In genomic region chr10:95839803-95840202, GRCm38 (mm10) we compare ENCODE assay signal across 26 mouse cellular contexts. TPM values are rescaled to one million over a fixed set of nuclear protein-coding genes. Genes with fewer than 3 reads are reported as not detected.
DNase-seq lines count a peak whose midpoint lies in the region; ATAC-seq and TF ChIP-seq lines count a peak whose summit lies in the region.
"Had no signal": no experiment of that assay in that cellular context is flagged by ENCODE, and none has a peak within 500 bp of the region (broad histone marks: within the 10 kb centered on the region; RNA-seq: fewer than 3 reads in every experiment).

No protein-coding gene starts in this region.

- no peak overlapping the region for H3K4me2 ChIP-seq in kidney, embryonic 14.5 days (replicated peaks; ENCODE audit: low read depth, low read length)
- H3K4me2 ChIP-seq in neural tube, embryonic 15.5 days: no peak overlapping the region
- H3K4me2 ChIP-seq: embryonic facial prominence, embryonic 12.5 days; hindbrain, embryonic 15.5 days had no signal

- no peak for TF ChIP-seq CTCF in kidney, adult 2 months (conservative IDR thresholded peaks at IDR 0.05; ENCODE audit: insufficient read depth, insufficient read length, low read depth, low read length)

- H3K36me3 ChIP-seq in kidney, adult 2 months (ENCODE audit: control insufficient read depth, insufficient read depth, low read length): no peaks in the 10 kb centered on the region
- no peaks in the 10 kb centered on the region for H3K36me3 ChIP-seq in kidney, embryonic 14.5 days (ENCODE audit: control insufficient read depth, insufficient read depth, low read length)
- no peaks in the 10 kb centered on the region for H3K36me3 ChIP-seq in neural tube, embryonic 15.5 days
- H3K36me3 ChIP-seq: embryonic facial prominence, embryonic 12.5 days; heart, embryonic 10.5 days; hindbrain, embryonic 10.5 days; hindbrain, embryonic 15.5 days had no signal

- no peak for DNase-seq in frontal cortex, adult 2 months (ENCODE audit: extremely low spot score in 1 of 2, low spot score in 1 of 2)
- peak; percentile 65 for DNase-seq in kidney, adult 2 months
- no peak for DNase-seq in kidney, adult 18-20 months
- DNase-seq in kidney, postnatal 14 days: peak; percentile 32
- peak; percentile 44 for DNase-seq in ZHBTc4 (ENCODE audit: low read depth, low spot score)
- DNase-seq: adrenal gland, adult 8-10 months; adrenal gland, postnatal 36 days; B cell, adult 2 months; cerebellum, adult 11 months; cerebellum, adult 8-10 months; cerebellum, postnatal 14 days; gastrocnemius, adult 2 months; gastrocnemius, postnatal 25 days; heart, postnatal 14 days had no signal

- peaks cover 10% of the 10 kb centered on the region; the same call in 1 of the 2 replicates for H3K4me1 ChIP-seq in kidney, adult 2 months (ENCODE audit: control insufficient read depth, insufficient read depth, low read length)
- no peaks in the 10 kb centered on the region for H3K4me1 ChIP-seq in kidney, embryonic 14.5 days (ENCODE audit: control insufficient read depth, insufficient read depth, low read length)
- no peaks in the 10 kb centered on the region for H3K4me1 ChIP-seq in neural tube, embryonic 15.5 days
- H3K4me1 ChIP-seq: heart, embryonic 10.5 days; hindbrain, embryonic 15.5 days had no signal

- H3K9ac ChIP-seq in kidney, embryonic 14.5 days (ENCODE audit: low read depth, low read length): no peak overlapping the region
- H3K9ac ChIP-seq in neural tube, embryonic 15.5 days (replicated peaks): no peak overlapping the region
- H3K9ac ChIP-seq: embryonic facial prominence, embryonic 12.5 days; hindbrain, embryonic 15.5 days had no signal

- no peaks in the 10 kb centered on the region for H3K9me3 ChIP-seq in kidney, embryonic 14.5 days (ENCODE audit: control insufficient read depth, low read length)
- H3K9me3 ChIP-seq in neural tube, embryonic 15.5 days (replicated peaks): no peaks in the 10 kb centered on the region
- H3K9me3 ChIP-seq: embryonic facial prominence, embryonic 12.5 days; heart, embryonic 10.5 days; hindbrain, embryonic 10.5 days; hindbrain, embryonic 15.5 days had no signal

- H3K27me3 ChIP-seq in kidney, adult 2 months (replicated peaks; ENCODE audit: control insufficient read depth, insufficient read depth, low read length): no peaks in the 10 kb centered on the region
- H3K27me3 ChIP-seq in kidney, embryonic 14.5 days (ENCODE audit: control insufficient read depth, insufficient read depth, low read length): no peaks in the 10 kb centered on the region
- H3K27me3 ChIP-seq in neural tube, embryonic 15.5 days (replicated peaks): no peaks in the 10 kb centered on the region
- H3K27me3 ChIP-seq: embryonic facial prominence, embryonic 12.5 days; hindbrain, embryonic 15.5 days had no signal

- TF ChIP-seq POLR2A in kidney, adult 2 months (IDR thresholded peaks at IDR 0.05; ENCODE audit: low read depth, low read length): no peak

- WGBS in kidney, adult 2 months: 62% methylated on average over 3 of the region's 3 CpGs
- WGBS in kidney, embryonic 14.5 days: 80% methylated on average over 3 of the region's 3 CpGs
- WGBS in neural tube, embryonic 15.5 days: 72% methylated on average over 3 of the region's 3 CpGs

- peak overlapping the region; percentile 88 for H3K27ac ChIP-seq in kidney, adult 2 months (ENCODE audit: insufficient read depth, low read depth, low read length)
- H3K27ac ChIP-seq in kidney, embryonic 14.5 days (ENCODE audit: low read depth, low read length): no peak overlapping the region
- no peak overlapping the region for H3K27ac ChIP-seq in neural tube, embryonic 15.5 days (replicated peaks)
- H3K27ac ChIP-seq: embryonic facial prominence, embryonic 12.5 days; gastrocnemius, adult 2 months; heart, embryonic 10.5 days; hindbrain, embryonic 10.5 days; hindbrain, embryonic 15.5 days had no signal

- ATAC-seq in frontal cortex, adult (ENCODE audit: low TSS enrichment): peak; percentile 38; the same call in 1 of the 2 replicates
- no peak for ATAC-seq in kidney, embryonic 14.5 days (ENCODE audit: low FRiP score, low TSS enrichment)
- no peak for ATAC-seq in neural tube, embryonic 15.5 days (ENCODE audit: low FRiP score)
- ATAC-seq: CD4-positive, CD25-positive, alpha-beta regulatory T cell, adult 4 months; forebrain, embryonic 16.5 days had no signal

- no peak overlapping the region for H3K4me3 ChIP-seq in kidney, adult 2 months (ENCODE audit: insufficient read depth, low read depth, low read length)
- no peak overlapping the region for H3K4me3 ChIP-seq in kidney, embryonic 14.5 days (ENCODE audit: low read length)
- no peak overlapping the region for H3K4me3 ChIP-seq in neural tube, embryonic 15.5 days (replicated peaks)
- H3K4me3 ChIP-seq: embryonic facial prominence, embryonic 12.5 days; gastrocnemius, adult 2 months; heart, embryonic 10.5 days; hindbrain, embryonic 10.5 days; hindbrain, embryonic 15.5 days had no signal

RNA-seq across cellular contexts. Expression of gene Gm33543, which starts 2.9 kb away (rescaled TPM):
- polyA plus RNA-seq in frontal cortex, adult 2 months (2012; rRNA removed): not detected in 2 replicates
- 1.6 and 1.9 TPM in 2 replicates for polyA plus RNA-seq in kidney, adult 2 months (2012; rRNA removed)
- polyA plus RNA-seq in kidney, embryonic 14.5 days (2014; fragmentation: Nextera tagmentation; extraction: Ambion mirVana): not detected in 2 replicates
- not detected in 2 replicates for polyA plus RNA-seq in neural tube, embryonic 15.5 days (2015; fragmentation: Nextera tagmentation; extraction: Ambion mirVana)
- polyA plus RNA-seq: brain, embryonic 14.5 days; CD4-positive, CD25-positive, alpha-beta regulatory T cell, adult 4 months; embryonic facial prominence, embryonic 12.5 days; forebrain, embryonic 11.5 days; forebrain, embryonic 16.5 days; heart, embryonic 10.5 days; heart, embryonic 14.5 days; hindbrain, embryonic 10.5 days; hindbrain, embryonic 15.5 days had no signal

Comparison
In these comparisons a context has a peak if more than half of its experiments do, and no peak if none do; other contexts are left out.
1. DNase-seq: peak in kidney, adult 2 months (single experiment), kidney, postnatal 14 days (single experiment) and ZHBTc4 (single experiment); none in frontal cortex, adult 2 months (0 of 2) and kidney, adult 18-20 months (single experiment).